Mouse (Mus musculus) retina, adult 2 months (tissue): ENCODE results near the gene Olfr477.
"Not testable (repeated sequence)": the region's sequence is repeated elsewhere in the genome, so short reads cannot be mapped to it uniquely, and the experiment has no call there.

Experiments
- DNase-seq: peaks from one replicate; pipeline ENCODE4 v3.0.0-alpha.2; 2012; ENCODE audit warnings: low read depth, low spot score

The Olfr477 gene

DNA sequence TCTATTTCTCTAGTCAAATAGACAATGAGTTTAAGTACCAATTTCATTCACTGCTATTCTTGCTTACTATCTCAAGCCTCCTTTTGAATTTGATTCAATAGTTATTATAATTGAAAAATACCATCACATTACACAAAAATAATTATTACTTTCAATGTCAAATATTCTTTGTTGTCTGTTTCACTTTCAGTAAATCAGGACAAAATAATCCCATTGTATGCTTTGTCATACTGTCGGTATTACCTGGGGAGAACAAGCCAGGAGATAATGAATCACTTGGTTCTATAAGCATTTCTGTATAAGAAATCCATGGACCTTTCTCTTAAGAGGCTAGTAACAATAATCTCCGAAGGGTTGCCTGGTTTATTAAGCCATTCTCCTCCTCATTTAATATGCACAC, at the start of gene Olfr477:
Gene Olfr477, plus strand, starts transcription at position 301 of the 400 bp plus-strand sequence.
- DNase-seq: no peak

DNA sequence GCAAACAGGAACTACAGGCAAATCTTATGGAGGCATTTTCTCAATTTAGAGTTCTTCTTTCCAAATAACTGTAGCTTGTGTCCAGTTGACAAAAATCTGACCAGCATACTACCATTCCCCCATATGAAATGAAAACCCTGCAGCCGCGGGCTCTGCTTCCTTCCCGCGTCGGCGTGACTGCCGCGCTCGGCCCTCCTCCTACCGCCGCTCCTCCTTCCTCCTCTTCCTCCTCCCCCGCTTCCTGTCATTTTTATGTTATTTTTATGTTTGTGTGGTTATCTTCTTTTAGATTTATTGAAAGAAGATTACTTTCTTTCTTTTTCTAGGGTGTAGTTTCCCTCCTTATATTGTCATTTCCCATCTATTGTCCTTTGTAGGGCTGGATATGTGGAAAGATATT, 34.0 kb upstream of the Olfr477 start:
- not testable (repeated sequence) for DNase-seq

- no peak for DNase-seq
Observed at GRCm38 (mm10) chr7:107954343-107954742, 32.1 kb upstream of the Olfr477 start, which contains the start of gene Olfr474. TSS of gene Olfr474 (plus strand) at chr7:107954643.

- DNase-seq: no peak
Observed at GRCm38 (mm10) chr7:107964503-107964902, 22.0 kb upstream of the Olfr477 start, which contains the start of gene Olfr476. TSS of gene Olfr476 (plus strand) at chr7:107964803.

GRCm38 (mm10) chr7:108014256-108014655, 27.8 kb downstream of the Olfr477 start:
- not testable (repeated sequence) for DNase-seq

GRCm38 (mm10) chr7:108033889-108034288, 47.4 kb downstream of the Olfr477 start, which contains the start of gene Olfr478:
TSS of gene Olfr478 (minus strand) at chr7:108033989.
- DNase-seq: no peak
